Mouse (Mus musculus) E14TG2a.4 (cell line): ENCODE data around the gene Nudt3.

Experiments
- H3K27me3 ChIP-seq: 2 replicates; pipeline ENCODE4 v1.6.1; 2014; ENCODE audit warnings: low read length, control low read depth; ENCODE audit not compliant: insufficient read depth
- H3K36me3 ChIP-seq: 2 replicates; pipeline ENCODE4 v1.6.1; 2014; ENCODE audit warnings: low read length, control low read depth; ENCODE audit not compliant: insufficient read depth
- H3K4me1 ChIP-seq: replicated peaks from 2 replicates; pipeline ENCODE4 v1.6.1; 2014; ENCODE audit warnings: low read depth, low read length, control low read depth
- H3K4me3 ChIP-seq: replicated peaks from 2 replicates; pipeline ENCODE4 v1.5.1; 2014; ENCODE audit warnings: mild to moderate bottlenecking, low read length
- H3K9me3 ChIP-seq: 2 replicates; pipeline ENCODE4 v1.6.1; 2014; ENCODE audit warnings: low read length, control low read depth
- CTCF ChIP-seq: conservative IDR thresholded peaks from 2 replicates; pipeline ENCODE4 v1.5.1; 2014; ENCODE audit warnings: low read length
- NANOG ChIP-seq: IDR thresholded peaks from 2 replicates; pipeline ENCODE4 v1.6.1; 2014; ENCODE audit warnings: borderline replicate concordance, low read length, mixed read lengths
- POU5F1 ChIP-seq: IDR thresholded peaks from 2 replicates; pipeline ENCODE4 v1.6.1; 2014; ENCODE audit warnings: low read length, borderline replicate concordance

Gene Nudt3

GRCm38 (mm10) chr17:27580392-27581068 lies 42.8 kb downstream of the Nudt3 start:
- H3K27me3 ChIP-seq, result no peaks in the 10 kb centered on the region
- H3K36me3 ChIP-seq, result peaks cover 84% of the 10 kb centered on the region
- peak overlapping the region; percentile 49 for H3K4me3 ChIP-seq
- no peak for TF ChIP-seq NANOG
- TF ChIP-seq CTCF, result no peak
- TF ChIP-seq POU5F1, result no peak
- H3K9me3 ChIP-seq, result no peaks in the 10 kb centered on the region
- H3K4me1 ChIP-seq, result peaks cover 90% of the 10 kb centered on the region

DNA sequence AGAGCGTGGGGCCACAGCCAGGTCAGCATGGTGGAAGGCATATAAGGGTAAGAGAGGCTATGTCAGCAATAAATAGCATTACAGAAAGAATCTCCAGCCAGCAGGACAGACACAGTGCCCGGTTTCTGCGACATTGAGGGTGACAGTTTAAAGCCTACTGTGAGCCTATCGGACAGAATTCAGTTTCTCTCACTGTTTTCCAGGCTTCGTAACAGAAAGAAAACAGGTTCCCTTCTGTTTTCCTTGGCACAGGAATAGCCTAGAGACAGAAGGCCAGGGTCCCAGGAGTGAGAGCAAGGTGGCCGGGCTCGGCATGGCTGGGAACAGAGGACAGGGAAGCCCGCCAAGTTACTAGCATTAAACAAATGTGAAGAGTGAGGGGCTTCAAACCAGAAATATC lies 43.5 kb downstream of the Nudt3 start:
- peak overlapping the region; percentile 49; the same call in 1 of the 2 replicates for H3K4me3 ChIP-seq
- peaks cover 84% of the 10 kb centered on the region for H3K36me3 ChIP-seq
- no peak for TF ChIP-seq POU5F1
- TF ChIP-seq NANOG, result no peak
- TF ChIP-seq CTCF, result no peak
- peaks cover 89% of the 10 kb centered on the region for H3K4me1 ChIP-seq
- no peaks in the 10 kb centered on the region for H3K9me3 ChIP-seq
- H3K27me3 ChIP-seq, result no peaks in the 10 kb centered on the region

DNA sequence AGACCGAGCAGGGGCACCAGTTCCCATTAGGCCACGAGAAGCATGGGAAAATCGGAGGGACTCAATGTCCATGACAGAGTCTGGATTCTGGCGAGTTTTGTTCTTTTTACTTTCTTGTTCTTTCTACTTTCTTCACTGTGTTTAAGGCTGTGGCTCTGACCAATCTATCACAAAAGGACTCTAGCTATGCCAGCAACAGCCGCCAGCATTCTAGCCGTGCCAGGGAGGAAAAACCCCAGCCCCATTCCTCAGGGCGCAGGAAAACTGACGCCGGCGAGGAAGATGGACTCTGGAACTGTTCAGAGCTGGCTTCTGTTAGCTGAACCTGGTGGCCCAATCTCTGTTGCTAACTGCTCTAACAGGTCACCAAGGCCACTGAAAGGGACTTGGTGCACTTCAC lies 44.8 kb downstream of the Nudt3 start:
- no peaks in the 10 kb centered on the region for H3K9me3 ChIP-seq
- peaks cover 92% of the 10 kb centered on the region for H3K4me1 ChIP-seq
- no peaks in the 10 kb centered on the region for H3K27me3 ChIP-seq
- TF ChIP-seq CTCF (no peak), POU5F1 (no peak), NANOG (no peak)
- H3K4me3 ChIP-seq, result no peak overlapping the region
- H3K36me3 ChIP-seq, result peaks cover 83% of the 10 kb centered on the region

- peak; percentile 43 for TF ChIP-seq CTCF
- no peak for TF ChIP-seq POU5F1
- no peaks in the 10 kb centered on the region for H3K9me3 ChIP-seq
- H3K36me3 ChIP-seq, result peaks cover 76% of the 10 kb centered on the region
- peaks cover 88% of the 10 kb centered on the region for H3K4me1 ChIP-seq
- H3K27me3 ChIP-seq, result no peaks in the 10 kb centered on the region
- H3K4me3 ChIP-seq, result no peak overlapping the region
Measured at GRCm38 (mm10) chr17:27577468-27577867, 45.8 kb downstream of the Nudt3 start.

GRCm38 (mm10) chr17:27576056-27576455 lies 47.2 kb downstream of the Nudt3 start:
- no peak for TF ChIP-seq POU5F1
- TF ChIP-seq NANOG, result no peak
- Histone ChIP-seq H3K4me1 (peaks cover 84% of the 10 kb centered on the region), H3K36me3 (peaks cover 66% of the 10 kb centered on the region), H3K27me3 (no peaks in the 10 kb centered on the region), H3K4me3 (no peak overlapping the region), H3K9me3 (no peaks in the 10 kb centered on the region)

DNA sequence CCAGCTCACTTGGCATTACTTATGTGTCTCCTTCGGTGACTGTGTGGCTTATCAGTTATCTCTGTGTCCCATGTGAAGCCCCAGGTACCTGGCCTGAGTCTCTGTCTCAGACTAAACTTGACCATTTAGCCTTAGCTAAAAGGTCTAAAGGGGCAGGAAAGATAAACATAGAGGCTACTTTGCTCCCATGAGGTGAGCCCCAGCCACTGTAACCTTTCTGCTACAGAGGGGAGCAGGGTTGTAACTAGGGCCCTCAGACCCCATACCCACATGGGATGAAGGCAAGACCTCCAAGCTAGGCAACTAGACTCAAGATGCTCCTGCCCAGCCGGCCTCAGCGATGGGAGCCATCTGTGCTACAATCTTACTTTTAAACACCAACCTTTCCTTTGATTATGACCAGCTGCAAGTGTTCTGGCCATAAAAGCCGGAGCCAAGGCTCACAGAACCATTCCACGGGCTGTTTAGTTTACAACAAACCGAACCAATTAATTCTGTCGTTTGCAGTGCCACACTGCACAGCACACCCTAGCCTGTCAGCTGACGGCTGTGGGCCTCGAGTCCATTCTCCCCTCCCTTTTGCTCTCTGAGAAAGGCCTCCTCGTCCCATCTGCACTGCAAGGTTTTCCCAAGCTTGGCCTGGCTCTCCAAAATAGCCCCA lies 48.0 kb downstream of the Nudt3 start:
- no peaks in the 10 kb centered on the region for H3K9me3 ChIP-seq
- H3K4me3 ChIP-seq, result no peak overlapping the region
- TF ChIP-seq POU5F1, result no peak
- TF ChIP-seq CTCF, result no peak
- no peak for TF ChIP-seq NANOG
- peaks cover 81% of the 10 kb centered on the region for H3K4me1 ChIP-seq
- H3K36me3 ChIP-seq, result peaks cover 58% of the 10 kb centered on the region
- H3K27me3 ChIP-seq, result no peaks in the 10 kb centered on the region

GRCm38 (mm10) chr17:27574470-27575115 lies 48.7 kb downstream of the Nudt3 start:
- Histone ChIP-seq H3K4me1 (peaks cover 76% of the 10 kb centered on the region), H3K4me3 (no peak overlapping the region), H3K27me3 (no peaks in the 10 kb centered on the region), H3K9me3 (no peaks in the 10 kb centered on the region), H3K36me3 (peaks cover 51% of the 10 kb centered on the region)
- TF ChIP-seq CTCF (no peak), NANOG (no peak), POU5F1 (no peak)

GRCm38 (mm10) chr17:27573772-27574320 lies 49.4 kb downstream of the Nudt3 start:
- TF ChIP-seq POU5F1 (no peak), NANOG (no peak), CTCF (no peak)
- no peak overlapping the region for H3K4me3 ChIP-seq
- H3K9me3 ChIP-seq, result no peaks in the 10 kb centered on the region
- H3K4me1 ChIP-seq, result peaks cover 71% of the 10 kb centered on the region
- no peaks in the 10 kb centered on the region for H3K27me3 ChIP-seq
- peaks cover 44% of the 10 kb centered on the region for H3K36me3 ChIP-seq
